Mouse (Mus musculus): ENCODE results near the gene Cacna2d3. TPM values are rescaled to one million over a fixed set of nuclear protein-coding genes. Genes with fewer than 3 reads are reported as not detected.
A peak's percentile ranks its signal among the peaks of the same experiment; 100 is the strongest.

Gene Cacna2d3
- polyA plus RNA-seq, 1 experiment from 2014 or later = 35.6 TPM

DNA sequence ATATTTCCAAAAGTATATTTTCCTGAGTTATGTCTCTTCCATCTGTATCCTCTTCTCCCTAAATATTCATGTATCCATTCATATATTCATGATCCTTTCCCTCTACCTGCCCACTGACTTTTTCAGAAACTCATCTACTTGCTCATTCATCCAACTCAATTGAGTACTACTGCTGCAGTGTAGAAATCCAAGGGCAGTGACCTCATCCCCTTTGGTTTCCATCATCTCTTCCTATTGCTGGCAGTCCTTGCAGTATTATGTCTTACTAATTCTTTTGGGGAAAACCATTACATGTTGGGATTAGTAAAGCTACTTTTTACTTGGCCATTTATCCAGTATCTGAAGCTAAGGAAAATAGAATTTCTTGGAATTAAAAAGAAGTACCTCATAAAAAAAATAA lies 447.8 kb downstream of the Cacna2d3 start:
- H3K4me2 ChIP-seq (replicated peaks) = no peak overlapping the region
- no peak for ATAC-seq
- H3K27me3 ChIP-seq = no peaks in the 10 kb centered on the region
- no peak overlapping the region for H3K9ac ChIP-seq (replicated peaks)
- no peaks in the 10 kb centered on the region for H3K9me3 ChIP-seq
- no peak overlapping the region for H3K4me3 ChIP-seq (replicated peaks)
- H3K4me1 ChIP-seq (replicated peaks) = peaks cover 8% of the 10 kb centered on the region
- no peak overlapping the region for H3K27ac ChIP-seq
- no peaks in the 10 kb centered on the region for H3K36me3 ChIP-seq

DNA sequence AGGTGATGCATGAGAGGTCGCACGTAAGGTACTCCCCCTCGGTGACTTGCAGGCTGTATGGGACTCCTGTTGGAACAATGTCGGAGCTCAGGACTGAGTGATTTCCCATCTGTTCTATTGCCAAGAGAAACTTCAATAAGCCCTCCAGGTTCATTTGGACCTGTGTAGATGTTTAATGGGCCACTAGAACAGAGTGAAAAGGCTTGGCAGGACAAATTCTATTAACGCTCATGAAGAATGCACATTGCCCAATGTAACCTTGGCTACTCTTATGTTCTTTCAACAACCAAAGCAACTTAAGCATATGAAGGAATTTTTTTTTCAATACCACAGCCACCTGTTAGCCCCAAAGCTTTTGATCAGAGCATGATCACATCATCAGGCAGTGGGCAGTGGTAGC lies 451.1 kb downstream of the Cacna2d3 start:
- Histone ChIP-seq H3K4me1 (replicated peaks) (peaks cover 16% of the 10 kb centered on the region), H3K27ac (no peak overlapping the region), H3K9ac (replicated peaks) (no peak overlapping the region), H3K27me3 (no peaks in the 10 kb centered on the region), H3K4me2 (replicated peaks) (no peak overlapping the region), H3K9me3 (no peaks in the 10 kb centered on the region), H3K36me3 (no peaks in the 10 kb centered on the region), H3K4me3 (replicated peaks) (no peak overlapping the region)
- no peak for ATAC-seq
- WGBS = 82% methylated on average over 5 of the region's 5 CpGs

DNA sequence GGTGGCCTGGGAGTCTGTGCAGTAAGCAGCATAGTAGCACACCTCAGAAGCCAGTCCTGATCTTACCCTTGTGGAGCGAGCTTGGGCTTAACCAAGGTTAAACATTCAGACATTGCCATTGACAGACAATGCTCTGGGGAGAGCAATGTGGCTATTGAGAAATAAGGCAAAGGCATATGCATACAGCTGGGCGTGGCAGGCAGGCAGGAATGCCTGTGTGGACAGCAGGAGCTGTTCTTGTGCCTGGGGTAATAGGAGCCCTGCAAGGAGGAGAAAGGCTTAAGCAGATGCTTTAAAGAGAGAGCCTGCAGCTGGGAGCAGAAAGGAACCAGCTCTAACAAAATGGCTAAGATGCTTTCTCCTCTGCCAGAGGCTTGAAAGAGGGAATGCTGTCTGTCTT lies 451.8 kb downstream of the Cacna2d3 start:
- Histone ChIP-seq H3K4me2 (replicated peaks) (no peak overlapping the region), H3K27me3 (no peaks in the 10 kb centered on the region), H3K27ac (no peak overlapping the region), H3K9ac (replicated peaks) (no peak overlapping the region), H3K4me1 (replicated peaks) (peaks cover 16% of the 10 kb centered on the region), H3K9me3 (no peaks in the 10 kb centered on the region), H3K4me3 (replicated peaks) (no peak overlapping the region), H3K36me3 (no peaks in the 10 kb centered on the region)
- no peak for ATAC-seq
- 38% methylated on average over 2 of the region's 2 CpGs for WGBS

DNA sequence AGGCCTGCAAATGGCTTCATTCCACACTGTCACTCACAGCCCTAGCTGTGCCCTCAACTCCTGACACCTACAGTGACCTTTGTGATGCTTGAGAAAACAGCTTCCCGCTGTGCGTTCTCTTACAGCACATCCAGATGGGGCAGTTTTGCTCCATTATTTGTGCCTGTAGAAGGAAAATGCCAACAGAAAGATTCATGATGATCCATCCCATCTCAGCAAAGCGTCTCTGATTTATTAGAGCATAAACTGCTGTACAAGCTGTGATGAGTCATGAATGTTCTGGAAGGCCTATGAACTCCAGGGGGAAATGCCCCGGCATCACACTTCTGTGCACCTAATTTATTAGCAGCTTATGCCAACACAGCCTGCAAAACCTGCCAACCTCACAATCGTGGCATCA lies 453.1 kb downstream of the Cacna2d3 start:
- no peaks in the 10 kb centered on the region for H3K27me3 ChIP-seq
- H3K9ac ChIP-seq (replicated peaks) = no peak overlapping the region
- peaks cover 16% of the 10 kb centered on the region for H3K4me1 ChIP-seq (replicated peaks)
- H3K9me3 ChIP-seq = no peaks in the 10 kb centered on the region
- ATAC-seq = no peak
- 59% methylated on average over 5 of the region's 5 CpGs for WGBS
- H3K27ac ChIP-seq = no peak overlapping the region
- no peak overlapping the region for H3K4me3 ChIP-seq (replicated peaks)
- H3K36me3 ChIP-seq = no peaks in the 10 kb centered on the region
- H3K4me2 ChIP-seq (replicated peaks) = no peak overlapping the region

DNA sequence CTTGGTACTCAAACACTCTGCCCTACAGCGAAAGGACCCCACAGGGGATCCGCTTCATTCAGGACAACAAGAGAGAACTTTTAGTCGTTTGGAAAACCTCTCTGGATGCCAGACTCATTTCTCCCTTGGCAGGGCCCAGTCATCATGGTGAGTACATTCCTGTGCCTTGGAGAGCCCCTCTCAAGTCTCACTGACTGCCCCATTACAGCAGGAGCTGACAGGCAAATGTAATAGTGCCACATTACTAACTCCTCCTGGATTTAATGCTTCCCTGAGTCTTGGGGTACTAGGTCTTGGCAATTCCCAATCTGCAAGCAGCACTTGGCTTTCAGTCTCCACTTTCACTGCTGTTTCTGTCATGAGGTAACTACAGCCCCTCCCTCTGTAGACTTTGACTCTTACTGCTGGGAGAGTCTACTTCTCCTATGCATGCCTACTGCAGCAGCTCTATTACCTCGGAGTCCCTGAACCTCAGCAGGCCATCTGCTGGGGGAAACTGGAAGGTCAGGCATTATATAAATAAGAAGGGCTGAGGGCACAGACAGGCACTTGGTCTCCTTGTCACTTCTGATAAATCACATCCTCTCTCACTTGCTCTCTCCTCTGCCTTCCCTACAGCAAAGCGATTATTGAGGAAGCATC lies 454.3 kb downstream of the Cacna2d3 start:
- Histone ChIP-seq H3K4me2 (replicated peaks) (no peak overlapping the region), H3K4me3 (replicated peaks) (no peak overlapping the region), H3K9me3 (no peaks in the 10 kb centered on the region), H3K4me1 (replicated peaks) (peaks cover 16% of the 10 kb centered on the region), H3K27ac (no peak overlapping the region), H3K9ac (replicated peaks) (no peak overlapping the region), H3K36me3 (no peaks in the 10 kb centered on the region), H3K27me3 (no peaks in the 10 kb centered on the region)
- WGBS = 59% methylated on average over 5 of the region's 5 CpGs
- no peak for ATAC-seq

DNA sequence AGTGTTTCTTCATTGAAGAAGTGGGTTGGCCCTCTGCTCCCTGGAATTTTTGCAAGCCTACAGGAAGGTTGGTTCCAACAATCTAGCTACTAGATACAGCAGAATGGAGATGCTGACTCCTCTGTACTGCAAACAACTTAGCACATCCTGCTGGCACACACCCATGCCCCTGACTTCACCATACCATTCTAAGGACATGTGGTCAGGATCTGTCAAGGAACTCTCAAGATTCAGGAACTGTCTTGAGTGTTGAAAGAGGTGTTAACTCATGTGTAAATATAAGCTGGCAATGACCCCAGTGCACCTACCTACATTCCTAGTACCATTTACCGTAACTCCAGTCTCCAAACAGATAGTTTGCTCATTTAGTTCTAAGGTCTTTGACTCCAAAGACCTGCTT lies 461.0 kb downstream of the Cacna2d3 start:
- H3K4me2 ChIP-seq (replicated peaks) = no peak overlapping the region
- no peaks in the 10 kb centered on the region for H3K36me3 ChIP-seq
- no peak overlapping the region for H3K27ac ChIP-seq
- H3K9me3 ChIP-seq = no peaks in the 10 kb centered on the region
- no peak overlapping the region for H3K9ac ChIP-seq (replicated peaks)
- 97% methylated on average over 1 of the region's 1 CpGs for WGBS
- ATAC-seq = no peak
- no peaks in the 10 kb centered on the region for H3K4me1 ChIP-seq (replicated peaks)
- H3K4me3 ChIP-seq (replicated peaks) = no peak overlapping the region
- no peaks in the 10 kb centered on the region for H3K27me3 ChIP-seq

DNA sequence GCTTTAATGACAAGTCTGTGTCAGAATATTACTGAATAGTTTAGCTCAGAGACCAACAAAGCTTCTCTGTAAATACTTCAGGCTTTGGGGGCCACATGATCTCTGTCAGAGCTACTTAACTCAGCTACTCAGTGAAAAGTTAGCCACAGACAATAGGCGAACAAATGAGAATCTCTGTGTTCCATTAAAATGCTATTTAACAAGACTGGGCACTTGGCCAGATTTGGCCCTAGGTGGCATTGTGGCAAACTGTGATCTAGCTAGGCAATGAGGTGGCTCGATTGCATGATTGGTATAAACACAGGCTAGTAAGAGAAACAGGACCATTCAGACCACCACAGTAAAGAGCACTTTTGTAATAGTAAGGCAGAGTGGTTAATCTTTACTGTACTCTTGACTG lies 478.1 kb downstream of the Cacna2d3 start:
- Histone ChIP-seq H3K9me3 (peaks cover 3% of the 10 kb centered on the region), H3K4me2 (replicated peaks) (no peak overlapping the region), H3K27ac (no peak overlapping the region), H3K4me3 (replicated peaks) (no peak overlapping the region), H3K9ac (replicated peaks) (no peak overlapping the region), H3K36me3 (no peaks in the 10 kb centered on the region; the same call in 1 of the 2 replicates), H3K27me3 (no peaks in the 10 kb centered on the region), H3K4me1 (replicated peaks) (no peaks in the 10 kb centered on the region)
- WGBS = 63% methylated on average over 2 of the region's 2 CpGs
- ATAC-seq = no peak

DNA sequence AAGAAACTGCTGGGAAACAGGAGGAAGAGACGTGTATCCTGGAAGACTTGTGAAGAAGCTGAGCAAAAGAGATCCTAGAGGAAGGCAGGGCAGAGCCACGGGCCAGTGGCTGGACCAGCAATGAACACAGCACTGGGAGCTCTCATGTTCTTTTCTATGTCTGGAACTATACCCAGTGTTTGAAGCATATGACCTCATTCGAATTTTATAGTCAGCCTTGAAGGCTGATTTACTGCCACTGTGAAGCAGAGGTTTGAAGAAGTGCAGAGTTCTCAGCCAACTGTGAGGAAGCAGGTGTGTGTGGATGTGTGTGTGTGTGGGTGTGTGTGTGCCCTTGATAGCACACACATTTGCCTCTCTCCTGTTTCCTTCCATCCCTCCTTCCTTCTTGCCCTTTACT lies 483.2 kb downstream of the Cacna2d3 start:
- Histone ChIP-seq H3K36me3 (no peaks in the 10 kb centered on the region), H3K4me3 (replicated peaks) (no peak overlapping the region), H3K4me2 (replicated peaks) (no peak overlapping the region), H3K27me3 (no peaks in the 10 kb centered on the region), H3K9ac (replicated peaks) (no peak overlapping the region), H3K4me1 (replicated peaks) (no peaks in the 10 kb centered on the region), H3K27ac (no peak overlapping the region), H3K9me3 (no peaks in the 10 kb centered on the region; the same call in 1 of the 2 replicates)
- WGBS = 87% methylated on average over 3 of the region's 3 CpGs
- ATAC-seq = no peak

DNA sequence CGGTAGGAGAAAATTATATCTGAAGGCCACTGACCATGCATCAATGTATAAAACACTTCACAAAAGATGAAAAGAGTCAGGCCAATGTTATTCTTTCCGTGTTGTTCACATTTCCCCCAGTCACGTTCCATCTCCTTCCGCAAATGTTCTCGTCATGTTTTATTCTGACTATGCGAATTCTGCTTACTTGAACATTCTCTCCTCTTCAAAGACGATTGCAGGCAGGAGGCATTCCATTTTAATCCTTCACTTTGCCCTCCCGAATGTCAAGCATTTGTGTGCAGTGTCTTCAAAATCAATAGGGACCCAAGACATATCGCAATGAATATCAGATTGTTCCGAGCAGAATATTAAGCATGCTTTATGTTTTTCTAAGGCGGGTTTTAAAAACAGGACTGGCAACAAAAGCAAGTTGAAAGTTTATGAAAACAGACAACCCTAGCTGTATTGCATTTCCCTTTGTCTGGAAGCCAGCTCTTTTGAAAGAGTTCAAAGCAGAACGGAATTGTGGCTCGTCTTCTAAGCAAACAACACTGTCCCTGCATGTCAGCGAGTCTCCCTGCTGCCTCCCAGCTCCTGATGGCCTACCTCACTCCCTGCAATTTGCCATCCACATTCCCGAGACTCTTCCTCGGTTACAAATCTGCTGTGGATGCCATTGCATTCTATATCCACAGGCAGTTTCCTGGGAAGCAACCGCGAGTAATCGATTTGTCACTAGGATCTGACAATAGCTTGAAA lies 492.5 kb downstream of the Cacna2d3 start:
- peak overlapping the region; percentile 42 for H3K4me2 ChIP-seq (replicated peaks)
- no peaks in the 10 kb centered on the region for H3K36me3 ChIP-seq
- WGBS = 13% methylated on average over 19 of the region's 19 CpGs
- 0 out of 2 replicates have a peak overlapping the region, but pooled peaks have one; percentile 3 for H3K9ac ChIP-seq (replicated peaks)
- H3K9me3 ChIP-seq = no peaks in the 10 kb centered on the region
- peaks cover 13% of the 10 kb centered on the region; the same call in 1 of the 2 replicates for H3K27me3 ChIP-seq
- ATAC-seq = peak; percentile 63
- H3K27ac ChIP-seq = peak overlapping the region; percentile 62
- no peak overlapping the region for H3K4me3 ChIP-seq (replicated peaks)
- H3K4me1 ChIP-seq (replicated peaks) = peaks cover 33% of the 10 kb centered on the region

DNA sequence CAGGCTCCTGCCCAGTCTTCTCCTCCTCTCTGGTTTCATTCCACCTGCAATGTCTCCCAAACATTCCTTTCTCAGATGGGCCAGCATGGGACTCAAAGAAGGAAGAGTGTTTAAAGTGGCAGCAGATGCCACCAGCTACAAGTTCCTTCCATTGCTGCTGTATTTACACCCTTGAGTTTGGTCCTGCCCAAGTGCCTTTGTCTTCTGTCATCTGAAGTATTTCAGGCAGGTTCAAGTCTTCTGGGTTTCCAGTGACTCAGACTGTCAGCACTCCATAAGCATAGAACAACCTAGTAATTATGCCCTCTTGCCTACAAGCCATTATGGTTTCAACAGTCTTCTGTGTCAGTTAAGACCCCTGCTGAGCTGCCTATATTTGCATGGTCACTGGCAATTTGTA lies 493.2 kb downstream of the Cacna2d3 start:
- H3K4me3 ChIP-seq (replicated peaks) = no peak overlapping the region
- H3K9ac ChIP-seq (replicated peaks) = no peak overlapping the region
- peaks cover 14% of the 10 kb centered on the region; the same call in 1 of the 2 replicates for H3K27me3 ChIP-seq
- H3K27ac ChIP-seq = peak overlapping the region; percentile 62
- peak overlapping the region; percentile 42 for H3K4me2 ChIP-seq (replicated peaks)
- H3K9me3 ChIP-seq = no peaks in the 10 kb centered on the region
- peaks cover 33% of the 10 kb centered on the region for H3K4me1 ChIP-seq (replicated peaks)
- H3K36me3 ChIP-seq = no peaks in the 10 kb centered on the region
- ATAC-seq = no peak

DNA sequence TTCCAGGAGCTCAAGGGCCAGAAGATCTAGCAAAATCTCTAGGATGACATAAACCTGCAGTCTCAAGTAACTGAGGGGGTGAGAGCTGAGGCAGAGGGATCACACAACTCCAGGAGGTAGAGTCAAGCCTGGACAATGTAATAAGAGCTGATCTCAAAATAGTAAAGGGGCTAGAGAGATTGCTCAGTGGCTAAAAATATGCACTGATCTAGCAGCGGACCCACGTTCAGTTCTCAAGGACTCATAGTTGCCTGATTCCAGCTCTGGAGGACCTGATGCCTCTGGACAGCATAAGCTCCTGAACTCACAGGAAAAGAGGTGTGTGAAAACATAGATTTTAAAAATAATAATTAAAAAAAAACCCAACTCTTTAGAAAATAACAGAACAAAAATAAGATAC lies 493.7 kb downstream of the Cacna2d3 start:
- 78% methylated on average over 2 of the region's 2 CpGs for WGBS
- no peak overlapping the region for H3K4me2 ChIP-seq (replicated peaks)
- no peaks in the 10 kb centered on the region for H3K9me3 ChIP-seq
- no peaks in the 10 kb centered on the region for H3K36me3 ChIP-seq
- no peak overlapping the region for H3K9ac ChIP-seq (replicated peaks)
- H3K4me3 ChIP-seq (replicated peaks) = no peak overlapping the region
- peaks cover 33% of the 10 kb centered on the region for H3K4me1 ChIP-seq (replicated peaks)
- no peak overlapping the region for H3K27ac ChIP-seq
- H3K27me3 ChIP-seq = peaks cover 19% of the 10 kb centered on the region; the same call in 1 of the 2 replicates
- no peak for ATAC-seq

DNA sequence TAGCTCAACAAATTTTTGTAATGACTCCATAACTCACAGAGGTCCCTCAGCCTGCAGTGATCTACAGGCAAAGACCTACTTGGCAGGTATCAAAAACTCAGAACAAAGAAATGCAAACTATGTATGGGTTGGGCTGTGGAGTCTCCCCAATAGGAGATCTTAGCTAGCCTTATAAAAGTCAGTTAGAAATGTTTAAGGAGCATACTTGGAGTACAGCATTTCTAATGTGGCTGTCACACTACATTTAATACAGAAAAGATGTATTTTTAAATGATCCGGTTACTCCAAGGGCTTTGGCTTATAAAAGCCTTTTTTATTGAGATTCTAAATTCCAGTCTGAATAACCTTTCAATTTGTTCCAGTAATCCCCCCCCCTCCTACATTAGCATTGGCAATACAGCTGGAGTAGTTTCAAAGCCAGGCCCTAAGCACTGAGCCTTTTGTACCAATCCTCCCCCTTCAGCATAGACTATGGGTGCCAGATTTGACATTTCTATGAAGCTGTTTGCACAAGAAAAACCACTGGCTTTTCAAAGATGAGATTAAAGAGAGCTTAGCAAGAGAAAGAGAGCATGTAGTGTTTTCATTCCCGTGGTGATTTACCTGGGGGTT lies 495.8 kb downstream of the Cacna2d3 start:
- Histone ChIP-seq H3K9me3 (no peaks in the 10 kb centered on the region), H3K9ac (replicated peaks) (no peak overlapping the region), H3K27me3 (peaks cover 18% of the 10 kb centered on the region; the same call in 1 of the 2 replicates), H3K36me3 (no peaks in the 10 kb centered on the region), H3K4me2 (replicated peaks) (no peak overlapping the region), H3K27ac (no peak overlapping the region), H3K4me3 (replicated peaks) (no peak overlapping the region), H3K4me1 (replicated peaks) (peaks cover 33% of the 10 kb centered on the region)
- peak; percentile 67 for ATAC-seq
- 15% methylated on average over 2 of the region's 2 CpGs for WGBS
